Mouse (Mus musculus) kidney, adult 9 months (tissue): ENCODE data around the gene Hspa12b.

Experiments used
- DNase-seq: peaks from one replicate; pipeline ENCODE4 v3.0.0; 2022

Hspa12b gene

GRCm38 (mm10) chr2:131149254-131149578, 22.1 kb downstream of the Hspa12b start:
- no peak for DNase-seq

GRCm38 (mm10) chr2:131152166-131152730, 25.2 kb downstream of the Hspa12b start:
- DNase-seq, result no peak

- DNase-seq, result no peak
Observed at GRCm38 (mm10) chr2:131154036-131154435, 27.0 kb downstream of the Hspa12b start.

- DNase-seq, result no peak
Observed at GRCm38 (mm10) chr2:131156987-131157386, 29.9 kb downstream of the Hspa12b start.

- DNase-seq, result peak; percentile 52
Observed at GRCm38 (mm10) chr2:131159491-131159910, 32.4 kb downstream of the Hspa12b start.

- DNase-seq, result peak; percentile 98
Observed at GRCm38 (mm10) chr2:131159938-131160581, 33.0 kb downstream of the Hspa12b start, which contains the start of gene 1700037H04Rik. TSS of gene 1700037H04Rik (minus strand) at chr2:131160081.

- peak; percentile 61 for DNase-seq
Observed at GRCm38 (mm10) chr2:131160671-131161111, 33.6 kb downstream of the Hspa12b start.

GRCm38 (mm10) chr2:131163924-131164323, 36.8 kb downstream of the Hspa12b start:
- peak; percentile 95 for DNase-seq

- no peak for DNase-seq
Observed at GRCm38 (mm10) chr2:131166172-131166571, 39.1 kb downstream of the Hspa12b start.

GRCm38 (mm10) chr2:131167984-131168383, 40.9 kb downstream of the Hspa12b start:
- no peak for DNase-seq

- no peak for DNase-seq
Observed at GRCm38 (mm10) chr2:131168914-131169313, 41.8 kb downstream of the Hspa12b start.

GRCm38 (mm10) chr2:131170936-131171335, 43.9 kb downstream of the Hspa12b start:
- DNase-seq, result peak; percentile 32

GRCm38 (mm10) chr2:131171401-131172104, 44.5 kb downstream of the Hspa12b start:
- DNase-seq, result peak; percentile 80

GRCm38 (mm10) chr2:131172322-131172721, 45.2 kb downstream of the Hspa12b start:
- no peak for DNase-seq

- peak; percentile 88 for DNase-seq
Observed at GRCm38 (mm10) chr2:131174700-131175099, 47.6 kb downstream of the Hspa12b start.

- DNase-seq, result peak; percentile 80
Observed at GRCm38 (mm10) chr2:131175286-131175944, 48.3 kb downstream of the Hspa12b start.

- peak; percentile 82 for DNase-seq
Observed at GRCm38 (mm10) chr2:131175945-131176309, 48.8 kb downstream of the Hspa12b start.

GRCm38 (mm10) chr2:131176491-131176890, 49.4 kb downstream of the Hspa12b start:
- peak; percentile 93 for DNase-seq

GRCm38 (mm10) chr2:131177932-131178331, 50.9 kb downstream of the Hspa12b start:
- DNase-seq, result peak; percentile 50

GRCm38 (mm10) chr2:131178828-131179245, 51.8 kb downstream of the Hspa12b start:
- peak; percentile 43 for DNase-seq

GRCm38 (mm10) chr2:131179246-131179886, 52.3 kb downstream of the Hspa12b start:
- DNase-seq, result peak; percentile 62

- peak; percentile 87 for DNase-seq
Observed at GRCm38 (mm10) chr2:131179990-131180587, 53.0 kb downstream of the Hspa12b start, which contains the start of gene Cenpb. TSS of gene Cenpb (minus strand) at chr2:131180067.
